Mouse (Mus musculus) spleen, postnatal 36 days (tissue): ENCODE results near the gene Znrf4.
A peak's percentile ranks its signal among the peaks of the same experiment; 100 is the strongest.

Experiments used
- DNase-seq, 2 experiments: peaks; one replicate each; pipeline ENCODE4 v3.0.0; 2022; ENCODE audit warnings: low spot score in 2 of 2, mixed read lengths in 1 of 2

The Znrf4 gene

GRCm38 (mm10) chr17:56512310-56512709, at the start of gene Znrf4:
TSS of gene Znrf4 (minus strand) at chr17:56512431.
- DNase-seq, result no peak

GRCm38 (mm10) chr17:56561866-56562265, 49.6 kb upstream of the Znrf4 start:
- no peak for DNase-seq

GRCm38 (mm10) chr17:56560131-56560530, 47.9 kb upstream of the Znrf4 start:
- DNase-seq, result no peak

- no peak for DNase-seq
These were observed 47.2 kb upstream of the Znrf4 start for GRCm38 (mm10) chr17:56559386-56559785.

- DNase-seq, result peak; percentile 26 to 37
These were observed 46.2 kb upstream of the Znrf4 start for GRCm38 (mm10) chr17:56558448-56558847.

GRCm38 (mm10) chr17:56554122-56554551, 41.9 kb upstream of the Znrf4 start, which contains the start of gene Gm20219:
TSS of gene Gm20219 (minus strand) at chr17:56554387.
- no peak for DNase-seq

- peak; percentile 38 to 54 for DNase-seq
These were observed 40.6 kb upstream of the Znrf4 start for GRCm38 (mm10) chr17:56552781-56553363.

- DNase-seq, result no peak
These were observed 39.8 kb upstream of the Znrf4 start for GRCm38 (mm10) chr17:56551841-56552581.

- DNase-seq, result no peak
These were observed 38.7 kb upstream of the Znrf4 start for GRCm38 (mm10) chr17:56550784-56551475.

- DNase-seq, result no peak
These were observed 36.4 kb upstream of the Znrf4 start for GRCm38 (mm10) chr17:56548605-56549105.

GRCm38 (mm10) chr17:56547846-56548604, 35.8 kb upstream of the Znrf4 start:
- no peak for DNase-seq

- DNase-seq, result no peak
These were observed 35.0 kb upstream of the Znrf4 start for GRCm38 (mm10) chr17:56547116-56547845.

GRCm38 (mm10) chr17:56546576-56546975, 34.3 kb upstream of the Znrf4 start:
- no peak for DNase-seq

GRCm38 (mm10) chr17:56545945-56546344, 33.7 kb upstream of the Znrf4 start:
- no peak for DNase-seq

GRCm38 (mm10) chr17:56544699-56545387, 32.6 kb upstream of the Znrf4 start:
- no peak for DNase-seq

- DNase-seq, result no peak
These were observed 31.5 kb upstream of the Znrf4 start for GRCm38 (mm10) chr17:56543684-56544224.

- no peak for DNase-seq
These were observed 30.5 kb upstream of the Znrf4 start for GRCm38 (mm10) chr17:56542736-56543135.

GRCm38 (mm10) chr17:56540562-56540975, 28.3 kb upstream of the Znrf4 start:
- DNase-seq, result no peak

GRCm38 (mm10) chr17:56537912-56538311, 25.7 kb upstream of the Znrf4 start:
- DNase-seq, result no peak

GRCm38 (mm10) chr17:56536874-56537273, 24.6 kb upstream of the Znrf4 start:
- no peak for DNase-seq
